Mouse (Mus musculus) heart, adult 2 months (tissue): ENCODE measurements around the gene Lias.

ENCODE experiments used
- CTCF ChIP-seq: fragments of 200-600 bp; IDR thresholded peaks from 2 replicates; pipeline ENCODE4 v1.8.1; 2022; ENCODE audit warnings: antibody characterized with exemption, mild to moderate bottlenecking, moderate library complexity
- EP300 ChIP-seq: fragments of 200-500 bp; IDR thresholded peaks from 2 replicates; pipeline ENCODE4 v1.6.1; 2011; ENCODE audit warnings: low read depth, low read length, control low read depth; ENCODE audit not compliant: insufficient read depth
- POLR2A ChIP-seq: fragments of 200-500 bp; IDR thresholded peaks from 2 replicates; pipeline ENCODE4 v1.6.1; 2011; ENCODE audit warnings: mild to moderate bottlenecking, low read depth, low read length, control low read depth; ENCODE audit not compliant: insufficient read depth

DNA sequence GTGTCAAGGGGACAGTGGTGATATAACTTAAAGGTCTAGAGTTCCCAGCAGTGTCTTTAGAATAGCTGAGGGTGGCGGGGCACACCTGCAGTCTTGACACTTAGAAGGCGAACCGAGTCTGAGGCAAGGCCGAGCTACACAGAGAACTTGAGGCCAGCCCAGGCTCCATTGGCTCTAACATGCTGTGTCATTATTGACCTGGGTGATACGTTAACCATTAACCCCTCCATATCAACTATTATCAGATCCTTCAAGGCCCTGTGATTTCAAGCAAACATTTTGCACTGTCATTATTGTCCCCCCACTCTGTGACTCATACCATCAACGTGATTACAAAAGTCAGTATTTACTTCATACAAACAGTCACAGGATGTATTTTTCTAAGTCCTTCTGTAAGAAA lies 32.9 kb downstream of the Lias start:
- no peak for TF ChIP-seq POLR2A
- no peak for TF ChIP-seq EP300
- TF ChIP-seq CTCF = no peak
